Mouse (Mus musculus): ENCODE measurements around the gene Enpp3. TPM values are rescaled to one million over a fixed set of nuclear protein-coding genes. Genes with fewer than 3 reads are reported as not detected.
"Not testable (repeated sequence)": the region's sequence is repeated elsewhere in the genome, so short reads cannot be mapped to it uniquely, and the experiment has no call there.

Enpp3 gene
- polyA plus RNA-seq, 1 experiment from 2014 or later: 4.1 TPM

DNA sequence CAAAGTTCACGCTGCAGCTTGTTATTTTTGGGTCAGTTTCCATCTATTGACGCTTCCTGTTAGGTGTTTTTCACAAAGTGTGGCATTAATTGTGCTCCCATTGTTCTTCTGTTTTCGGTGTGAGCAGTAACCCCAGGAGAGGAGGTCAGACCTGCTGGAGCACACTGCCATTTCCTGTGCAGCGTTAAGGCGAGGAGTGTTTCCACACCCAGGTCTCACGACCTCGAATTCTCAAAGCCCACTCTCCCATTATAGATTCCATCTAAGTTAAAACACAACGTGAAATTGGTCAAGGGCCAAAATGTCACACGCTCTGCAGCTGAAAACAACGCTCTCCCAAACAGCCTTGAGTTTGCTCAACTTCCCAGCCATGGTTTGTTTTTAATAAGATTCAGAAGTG is 32.0 kb downstream of the Enpp3 start:
- Histone ChIP-seq H3K4me3 (no peak overlapping the region), H3K27me3 (ENCODE audit: poor library complexity, severe bottlenecking) (no peaks in the 10 kb centered on the region), H3K9me3 (no peaks in the 10 kb centered on the region), H3K36me3 (replicated peaks) (no peaks in the 10 kb centered on the region), H3K27ac (no peak overlapping the region), H3K4me1 (peaks cover 17% of the 10 kb centered on the region; the same call in 1 of the 2 replicates)
- WGBS: 63% methylated on average over 10 of the region's 10 CpGs
- no peak for DNase-seq (ENCODE audit: extremely low spot score, low spot score)

DNA sequence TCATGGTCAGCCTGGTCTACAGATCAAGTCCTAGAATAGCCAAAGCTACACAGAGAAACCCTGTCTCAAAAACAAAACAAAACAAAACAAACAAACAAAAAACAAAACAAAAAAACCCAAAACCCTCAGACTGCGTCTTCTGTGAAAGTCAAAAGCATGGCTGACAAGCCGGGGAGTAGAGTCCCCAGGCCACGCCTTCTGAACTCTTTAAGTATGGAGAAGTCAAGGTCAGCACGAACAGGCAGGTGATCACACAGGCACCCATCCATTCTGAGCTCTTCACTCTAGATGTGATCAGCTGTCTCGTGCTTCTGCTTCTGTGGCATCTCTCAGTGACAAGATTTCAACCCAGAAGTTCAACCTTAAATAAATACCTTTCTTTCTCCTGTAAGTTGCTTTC is 35.9 kb downstream of the Enpp3 start:
- Histone ChIP-seq H3K4me3 (no peak overlapping the region), H3K9me3 (peaks cover 12% of the 10 kb centered on the region), H3K36me3 (replicated peaks) (peaks cover 14% of the 10 kb centered on the region), H3K27ac (no peak overlapping the region), H3K27me3 (ENCODE audit: poor library complexity, severe bottlenecking) (no peaks in the 10 kb centered on the region), H3K4me1 (peaks cover 4% of the 10 kb centered on the region; the same call in 1 of the 2 replicates)
- WGBS: 92% methylated on average over 5 of the region's 5 CpGs
- DNase-seq (ENCODE audit: extremely low spot score, low spot score): no peak

DNA sequence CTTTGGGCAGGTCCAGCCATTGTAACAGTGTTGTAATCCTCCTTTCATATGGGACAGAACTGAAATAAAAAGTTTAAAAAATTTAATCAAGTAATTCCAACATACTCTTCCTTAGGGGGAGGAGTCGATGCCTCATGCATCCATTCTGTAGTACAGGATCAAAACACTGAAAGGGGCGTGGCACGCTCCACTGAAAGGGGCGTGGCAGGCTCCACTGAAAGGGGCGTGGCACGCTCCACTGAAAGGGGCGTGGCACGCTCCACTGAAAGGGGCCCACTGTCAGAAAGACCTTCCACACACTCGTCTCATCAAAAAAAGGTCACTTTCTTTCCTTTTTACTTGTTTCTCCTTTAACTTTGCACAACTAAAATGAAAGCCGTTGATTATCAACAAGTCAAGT is 36.7 kb downstream of the Enpp3 start:
- H3K36me3 ChIP-seq (replicated peaks): peaks cover 14% of the 10 kb centered on the region
- no peak overlapping the region for H3K27ac ChIP-seq

DNA sequence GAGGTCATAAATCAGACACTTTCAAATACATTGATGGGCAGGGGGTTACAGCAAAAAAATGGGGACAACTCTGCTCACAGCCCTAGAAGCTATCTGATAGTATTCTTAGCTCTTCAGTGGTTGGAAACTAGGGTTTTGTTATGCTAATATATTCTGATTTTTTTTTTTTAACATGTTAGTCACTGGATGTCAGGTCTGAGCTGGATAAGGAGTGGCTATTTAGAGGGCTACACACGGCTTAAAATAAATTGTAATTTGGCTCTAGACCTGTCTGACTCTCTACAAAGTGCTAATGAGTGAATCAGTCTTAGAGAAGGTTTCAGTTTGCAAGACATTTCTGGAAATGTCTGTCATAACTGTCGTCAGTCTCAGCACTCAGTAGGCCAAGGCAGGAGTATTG is 37.5 kb downstream of the Enpp3 start:
- WGBS: 87% methylated on average over 2 of the region's 2 CpGs
- no peak for DNase-seq (ENCODE audit: extremely low spot score, low spot score)
- Histone ChIP-seq H3K4me3 (no peak overlapping the region), H3K27me3 (ENCODE audit: poor library complexity, severe bottlenecking) (no peaks in the 10 kb centered on the region), H3K36me3 (replicated peaks) (peaks cover 14% of the 10 kb centered on the region), H3K4me1 (no peaks in the 10 kb centered on the region), H3K27ac (no peak overlapping the region), H3K9me3 (peaks cover 12% of the 10 kb centered on the region)

More for the DNA sequence above, 36.7 kb downstream of the Enpp3 start:
- H3K27me3 ChIP-seq (ENCODE audit: poor library complexity, severe bottlenecking): no peaks in the 10 kb centered on the region
- peaks cover 12% of the 10 kb centered on the region for H3K9me3 ChIP-seq
- WGBS: 91% methylated on average over 10 of the region's 10 CpGs
- DNase-seq (ENCODE audit: extremely low spot score, low spot score): no peak
- peaks cover 4% of the 10 kb centered on the region; the same call in 1 of the 2 replicates for H3K4me1 ChIP-seq
- H3K4me3 ChIP-seq: no peak overlapping the region

DNA sequence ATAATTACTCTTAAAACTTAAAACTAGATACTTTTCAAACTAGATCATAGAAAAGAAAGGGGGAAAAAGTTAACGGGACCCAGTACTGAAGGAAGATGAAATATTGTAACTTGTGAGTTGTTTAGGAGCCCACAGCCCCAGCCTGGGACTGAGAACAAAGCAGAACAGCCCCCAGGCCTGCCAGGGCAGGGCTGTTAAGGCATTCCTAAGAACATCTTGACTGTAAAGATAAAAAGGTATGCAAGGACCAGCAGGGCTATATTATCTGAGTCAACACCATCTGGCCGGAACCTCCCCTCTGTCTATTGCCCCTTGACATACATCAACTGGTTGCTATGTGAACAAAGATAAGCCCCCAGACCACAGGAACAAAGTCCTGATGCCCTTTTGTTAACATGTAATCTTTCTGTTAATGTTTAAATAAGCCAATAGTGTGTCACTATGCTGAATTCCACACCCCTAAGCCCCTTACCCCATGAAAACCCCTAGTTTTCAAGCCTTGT is 39.8 kb downstream of the Enpp3 start:
- not testable (repeated sequence) for H3K4me3 ChIP-seq; DNase-seq (ENCODE audit: extremely low spot score, low spot score); H3K27me3 ChIP-seq (ENCODE audit: poor library complexity, severe bottlenecking); H3K27ac ChIP-seq; H3K4me1 ChIP-seq
- Histone ChIP-seq H3K9me3 (peaks cover 12% of the 10 kb centered on the region), H3K36me3 (replicated peaks) (peaks cover 14% of the 10 kb centered on the region)
- 93% methylated on average over 2 of the region's 2 CpGs for WGBS

DNA sequence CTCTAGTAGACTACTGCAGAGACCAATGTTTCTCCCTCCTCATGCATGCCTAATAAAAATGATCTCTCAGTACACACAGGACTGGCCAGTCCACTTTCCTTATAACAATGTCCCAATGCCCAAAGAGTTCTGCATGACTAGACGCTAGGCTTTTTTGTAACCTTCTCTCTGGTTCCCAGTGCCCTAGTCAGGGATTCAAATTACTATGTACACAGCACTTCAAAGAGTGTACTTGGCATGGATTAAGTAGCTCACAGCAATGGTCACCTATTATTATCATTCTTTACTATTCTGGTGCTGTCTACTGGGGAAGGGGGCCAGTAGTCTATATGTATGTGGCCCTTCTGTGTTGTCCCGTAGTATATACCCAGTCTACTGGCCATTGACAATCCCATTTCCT is 40.8 kb downstream of the Enpp3 start:
- WGBS: 87% methylated on average over 2 of the region's 2 CpGs
- no peak for DNase-seq (ENCODE audit: extremely low spot score, low spot score)

DNA sequence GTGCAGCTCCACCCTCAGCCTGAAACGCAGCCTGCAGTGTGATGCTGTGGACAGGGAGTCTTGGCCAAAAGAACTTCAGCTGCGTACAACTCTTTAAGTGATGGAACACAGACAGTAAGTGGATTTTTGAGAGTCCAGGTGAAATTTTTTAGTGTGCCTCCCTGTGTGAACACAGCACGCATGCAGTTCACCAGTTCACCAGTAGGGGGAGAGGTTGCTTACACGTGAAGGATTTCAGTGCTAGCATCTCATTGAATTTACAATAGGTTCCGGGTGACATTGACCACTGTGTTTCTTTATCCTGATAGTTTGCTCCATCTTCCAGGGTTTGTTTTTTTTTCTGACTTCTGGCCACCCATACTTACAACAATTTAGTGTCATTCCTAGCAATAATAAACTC is 45.4 kb downstream of the Enpp3 start:
- DNase-seq (ENCODE audit: extremely low spot score, low spot score): peak; percentile 56
- H3K36me3 ChIP-seq (replicated peaks): no peaks in the 10 kb centered on the region
- no peak overlapping the region for H3K27ac ChIP-seq
- no peaks in the 10 kb centered on the region for H3K4me1 ChIP-seq
- no peaks in the 10 kb centered on the region for H3K9me3 ChIP-seq
- no peaks in the 10 kb centered on the region for H3K27me3 ChIP-seq (ENCODE audit: poor library complexity, severe bottlenecking)
- WGBS: 48% methylated on average over 5 of the region's 5 CpGs
- H3K4me3 ChIP-seq: no peak overlapping the region

More for the DNA sequence above, 40.8 kb downstream of the Enpp3 start:
- peaks cover 12% of the 10 kb centered on the region for H3K9me3 ChIP-seq
- no peaks in the 10 kb centered on the region for H3K4me1 ChIP-seq
- no peaks in the 10 kb centered on the region for H3K27me3 ChIP-seq (ENCODE audit: poor library complexity, severe bottlenecking)
- H3K36me3 ChIP-seq (replicated peaks): peaks cover 14% of the 10 kb centered on the region
- H3K4me3 ChIP-seq: no peak overlapping the region
- no peak overlapping the region for H3K27ac ChIP-seq

DNA sequence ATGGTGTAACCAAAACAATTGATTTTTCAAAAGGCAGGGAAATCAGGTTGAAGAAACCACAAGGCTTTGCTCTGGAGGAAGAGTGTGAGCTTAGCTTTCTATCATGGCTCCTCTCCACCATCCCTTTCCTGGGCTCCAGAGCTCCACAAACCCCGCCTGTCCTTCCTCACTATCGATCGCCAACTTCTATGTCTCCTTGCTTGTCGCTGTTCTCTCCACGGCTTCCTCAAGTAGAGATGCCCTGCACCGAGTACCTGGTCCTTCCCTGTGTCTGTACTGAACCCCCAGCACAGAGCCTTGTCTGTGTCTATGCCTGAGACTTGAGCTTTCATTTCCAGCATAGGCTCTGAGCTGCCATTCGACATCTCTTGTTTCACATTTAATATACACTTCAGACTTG is 49.9 kb downstream of the Enpp3 start:
- Histone ChIP-seq H3K4me1 (no peaks in the 10 kb centered on the region), H3K36me3 (replicated peaks) (no peaks in the 10 kb centered on the region), H3K27me3 (ENCODE audit: poor library complexity, severe bottlenecking) (no peaks in the 10 kb centered on the region), H3K9me3 (no peaks in the 10 kb centered on the region), H3K27ac (no peak overlapping the region), H3K4me3 (no peak overlapping the region)
- 95% methylated on average over 7 of the region's 7 CpGs for WGBS
- no peak for DNase-seq (ENCODE audit: extremely low spot score, low spot score)

DNA sequence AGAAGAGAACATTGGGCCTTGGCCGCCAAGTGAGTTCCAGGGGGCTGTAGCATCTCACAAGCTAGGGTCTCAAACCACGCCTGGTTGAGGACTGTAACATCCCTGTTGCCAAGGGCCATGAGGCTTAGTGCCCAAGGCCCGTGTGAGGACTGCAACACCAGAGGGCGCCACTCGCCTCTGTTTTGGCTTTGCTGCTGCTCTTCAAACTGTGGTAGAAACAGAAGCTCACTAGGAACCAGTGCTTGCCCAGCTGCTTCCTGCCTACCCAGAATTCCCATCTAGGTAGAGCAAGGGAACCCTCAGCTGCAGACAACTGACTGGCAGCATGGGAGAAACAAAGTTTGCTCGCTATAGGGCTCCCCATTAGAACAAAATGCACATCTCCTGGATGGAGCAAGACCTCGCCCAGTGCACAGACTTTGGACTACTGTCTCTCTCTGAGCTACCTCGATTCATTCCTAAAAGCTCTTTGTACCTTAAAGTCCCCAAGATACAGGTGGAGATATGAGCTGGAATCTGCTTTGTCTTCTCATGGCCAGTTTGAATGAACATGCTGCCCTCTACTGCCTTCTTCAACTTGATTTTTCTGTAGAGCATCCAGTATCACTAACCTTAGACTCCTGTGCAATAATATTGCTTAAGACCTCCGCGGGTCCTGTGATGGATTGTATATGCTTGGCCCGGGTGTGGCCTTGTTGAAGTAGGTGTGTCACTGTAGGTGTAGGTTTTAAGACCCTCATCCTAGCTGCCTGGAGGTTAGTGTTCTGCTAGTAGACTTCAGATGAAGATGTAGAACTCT is 52.7 kb downstream of the Enpp3 start:
- Histone ChIP-seq H3K36me3 (replicated peaks) (no peaks in the 10 kb centered on the region), H3K9me3 (no peaks in the 10 kb centered on the region), H3K27ac (no peak overlapping the region), H3K4me3 (no peak overlapping the region), H3K27me3 (ENCODE audit: poor library complexity, severe bottlenecking) (no peaks in the 10 kb centered on the region), H3K4me1 (no peaks in the 10 kb centered on the region)
- DNase-seq (ENCODE audit: extremely low spot score, low spot score): peak; percentile 27
- 71% methylated on average over 11 of the region's 11 CpGs for WGBS

DNA sequence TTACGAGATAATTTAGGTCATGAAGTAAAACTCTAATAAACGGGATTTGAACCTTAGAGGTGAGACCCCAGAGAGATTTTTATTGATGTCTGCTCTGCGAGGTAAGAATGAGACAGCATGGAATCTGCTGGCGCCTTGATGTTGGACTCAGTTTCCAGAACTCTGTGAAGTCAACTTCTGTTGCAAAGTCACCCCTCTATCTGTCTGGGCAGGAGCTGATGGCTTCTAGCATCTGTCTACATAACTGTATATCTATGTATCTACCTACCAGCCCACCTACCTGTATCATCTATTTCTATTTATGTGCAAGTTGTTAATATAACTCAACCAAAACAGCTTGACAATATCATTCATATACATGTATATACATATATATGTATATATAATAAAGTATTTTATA is 57.3 kb downstream of the Enpp3 start:
- DNase-seq (ENCODE audit: extremely low spot score, low spot score): no peak
- WGBS: 92% methylated on average over 4 of the region's 4 CpGs
- H3K27me3 ChIP-seq (ENCODE audit: poor library complexity, severe bottlenecking): no peaks in the 10 kb centered on the region
- no peaks in the 10 kb centered on the region for H3K9me3 ChIP-seq
- peaks cover 10% of the 10 kb centered on the region; the same call in 1 of the 2 replicates for H3K4me1 ChIP-seq
- no peaks in the 10 kb centered on the region for H3K36me3 ChIP-seq (replicated peaks)
- no peak overlapping the region for H3K27ac ChIP-seq
- H3K4me3 ChIP-seq: no peak overlapping the region

DNA sequence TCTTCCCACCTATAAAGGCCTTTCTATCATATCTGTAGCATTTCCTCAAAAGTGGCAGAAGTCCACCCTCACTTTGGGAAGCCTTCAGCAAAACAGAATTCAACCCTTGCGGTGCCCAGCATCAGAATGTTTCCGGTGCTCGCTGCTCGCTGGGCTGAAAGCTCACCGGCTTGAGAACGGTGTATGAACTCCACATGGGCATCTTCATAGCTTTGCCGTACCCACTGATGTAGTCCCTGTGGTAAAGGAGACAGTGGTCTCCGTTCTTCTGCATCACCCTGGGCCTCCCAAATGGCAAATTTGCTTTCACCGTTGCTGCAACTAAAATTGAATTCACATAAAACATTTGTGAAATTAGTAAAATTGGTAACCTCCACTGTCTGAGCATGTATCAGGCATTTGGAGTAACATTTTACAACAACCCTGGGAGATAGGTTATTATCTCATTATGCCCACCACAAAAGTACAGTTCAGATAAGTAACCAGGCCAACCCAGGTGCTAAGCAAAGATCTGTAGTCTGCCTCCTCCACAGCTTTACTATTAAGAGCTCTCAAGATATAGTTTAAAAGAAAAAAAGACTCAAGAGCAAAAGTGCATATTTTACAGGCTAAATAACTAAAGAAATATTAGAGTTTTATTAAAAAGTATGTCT is 57.9 kb downstream of the Enpp3 start:
- Histone ChIP-seq H3K9me3 (no peaks in the 10 kb centered on the region), H3K4me3 (no peak overlapping the region), H3K27ac (no peak overlapping the region), H3K36me3 (replicated peaks) (no peaks in the 10 kb centered on the region), H3K27me3 (ENCODE audit: poor library complexity, severe bottlenecking) (no peaks in the 10 kb centered on the region), H3K4me1 (peaks cover 10% of the 10 kb centered on the region; the same call in 1 of the 2 replicates)
- WGBS: 96% methylated on average over 9 of the region's 9 CpGs
- no peak for DNase-seq (ENCODE audit: extremely low spot score, low spot score)

DNA sequence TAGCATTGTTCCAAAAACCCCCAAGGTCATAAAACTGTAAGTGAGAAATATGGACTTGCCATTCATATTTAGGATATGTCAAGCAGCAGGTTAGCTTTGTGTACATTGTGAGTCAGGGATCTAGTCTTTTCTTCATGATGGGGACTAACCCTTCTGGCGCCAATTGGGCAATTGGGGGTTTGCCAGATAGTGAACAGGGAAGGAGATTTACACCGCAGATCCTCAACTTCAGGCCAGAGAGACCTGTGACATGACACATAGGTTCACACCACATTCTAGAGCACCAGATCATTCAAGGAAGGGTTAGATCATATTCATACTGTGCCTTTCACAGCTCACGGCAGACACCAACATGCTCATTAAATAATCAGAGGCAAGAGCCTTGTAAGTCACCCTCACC is 58.7 kb downstream of the Enpp3 start:
- 94% methylated on average over 3 of the region's 3 CpGs for WGBS
- H3K36me3 ChIP-seq (replicated peaks): no peaks in the 10 kb centered on the region
- H3K9me3 ChIP-seq: no peaks in the 10 kb centered on the region
- DNase-seq (ENCODE audit: extremely low spot score, low spot score): no peak
- H3K27me3 ChIP-seq (ENCODE audit: poor library complexity, severe bottlenecking): no peaks in the 10 kb centered on the region
- H3K4me3 ChIP-seq: no peak overlapping the region
- H3K27ac ChIP-seq: no peak overlapping the region
- peaks cover 10% of the 10 kb centered on the region; the same call in 1 of the 2 replicates for H3K4me1 ChIP-seq

DNA sequence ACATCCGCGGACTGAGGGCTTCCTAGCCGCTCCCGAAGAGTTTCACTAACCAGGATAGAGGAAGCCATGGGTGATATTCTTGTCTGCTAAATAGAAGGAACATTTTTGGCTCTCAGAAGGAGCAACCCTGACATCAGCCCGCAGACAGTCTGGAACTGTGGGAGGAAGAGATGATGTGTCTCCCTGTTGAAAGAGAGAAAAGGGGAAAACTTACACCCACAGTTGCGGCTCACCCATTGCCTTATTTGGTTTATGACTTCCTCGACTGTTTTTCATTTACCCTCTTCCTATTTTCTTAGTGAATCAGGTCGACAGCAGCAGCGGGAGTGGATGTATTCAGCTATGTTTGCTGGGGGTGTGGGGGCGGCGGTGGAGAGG is 64.0 kb downstream of the Enpp3 start:
- H3K4me3 ChIP-seq: no peak overlapping the region
- H3K27ac ChIP-seq: no peak overlapping the region
- 82% methylated on average over 11 of the region's 11 CpGs for WGBS
- H3K4me1 ChIP-seq: peaks cover 10% of the 10 kb centered on the region; the same call in 1 of the 2 replicates
- no peaks in the 10 kb centered on the region for H3K36me3 ChIP-seq (replicated peaks)
- no peaks in the 10 kb centered on the region for H3K27me3 ChIP-seq (ENCODE audit: poor library complexity, severe bottlenecking)
- no peaks in the 10 kb centered on the region for H3K9me3 ChIP-seq
- DNase-seq (ENCODE audit: extremely low spot score, low spot score): no peak

Measured in forebrain, embryonic 10.5 days (tissue).